Mouse (Mus musculus): ENCODE measurements around the gene Zc3h18.
A peak's percentile ranks its signal among the peaks of the same experiment; 100 is the strongest.

The Zc3h18 gene

GRCm38 (mm10) chr8:122347811-122348552 is 28.4 kb upstream of the Zc3h18 start:
- DNase-seq (ENCODE audit: low read depth in 2 of 2, low spot score in 2 of 2), result no peak

GRCm38 (mm10) chr8:122349357-122350297 is 26.8 kb upstream of the Zc3h18 start:
- no peak for DNase-seq (ENCODE audit: low read depth in 2 of 2, low spot score in 2 of 2)

GRCm38 (mm10) chr8:122350309-122351089 is 25.9 kb upstream of the Zc3h18 start:
- no peak for DNase-seq (ENCODE audit: low read depth in 2 of 2, low spot score in 2 of 2)

- no peak for DNase-seq (ENCODE audit: low read depth in 2 of 2, low spot score in 2 of 2)
These were observed 22.3 kb upstream of the Zc3h18 start for GRCm38 (mm10) chr8:122354157-122354556.

DNA sequence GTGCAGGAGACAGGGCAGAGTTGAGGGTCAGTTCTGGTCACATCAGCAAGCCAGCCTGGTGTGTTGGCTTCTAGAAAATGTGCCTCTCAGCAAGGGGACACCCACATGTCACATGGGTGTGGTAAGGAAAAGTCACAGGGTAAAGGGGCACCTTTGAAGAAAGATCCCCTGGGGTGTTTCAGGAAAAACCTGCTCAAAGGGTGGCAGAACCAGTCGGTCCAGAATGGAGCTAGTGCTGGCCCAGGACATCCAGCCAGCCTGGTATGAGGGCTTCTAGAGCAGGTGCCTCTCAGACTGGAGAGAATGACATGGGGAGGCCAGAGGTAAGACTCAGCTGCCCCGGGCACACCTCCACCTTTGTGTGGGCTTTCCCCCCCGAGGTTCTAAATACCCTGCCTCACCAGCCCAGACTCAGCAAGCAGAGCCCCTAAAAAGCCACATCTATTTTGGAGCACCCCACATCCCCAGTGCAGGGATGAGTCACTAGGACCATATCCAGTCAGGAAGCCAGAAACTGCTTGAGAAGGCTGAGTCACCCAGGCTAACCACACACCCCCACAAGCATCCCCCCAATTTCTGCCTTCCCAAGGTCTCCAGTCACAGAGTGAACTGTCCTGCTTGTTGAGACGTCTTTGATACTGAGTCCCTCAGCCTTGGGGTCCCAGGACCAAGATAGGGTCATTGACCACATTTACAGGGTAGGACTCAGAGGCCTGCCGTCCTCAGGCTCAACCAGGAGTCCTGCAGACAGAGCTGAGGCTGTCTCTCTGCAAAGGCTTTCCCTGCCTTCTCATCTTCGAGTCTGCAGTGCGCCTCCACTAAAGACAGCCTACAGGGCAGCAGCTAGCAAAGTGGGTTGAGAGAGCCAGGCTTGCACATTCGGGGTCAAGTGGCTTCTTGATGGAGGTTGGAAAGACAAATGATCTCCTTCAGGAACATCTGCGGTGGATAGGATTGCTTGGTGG is 20.5 kb upstream of the Zc3h18 start:
- DNase-seq (ENCODE audit: low read depth in 2 of 2, low spot score in 2 of 2), result no peak

DNA sequence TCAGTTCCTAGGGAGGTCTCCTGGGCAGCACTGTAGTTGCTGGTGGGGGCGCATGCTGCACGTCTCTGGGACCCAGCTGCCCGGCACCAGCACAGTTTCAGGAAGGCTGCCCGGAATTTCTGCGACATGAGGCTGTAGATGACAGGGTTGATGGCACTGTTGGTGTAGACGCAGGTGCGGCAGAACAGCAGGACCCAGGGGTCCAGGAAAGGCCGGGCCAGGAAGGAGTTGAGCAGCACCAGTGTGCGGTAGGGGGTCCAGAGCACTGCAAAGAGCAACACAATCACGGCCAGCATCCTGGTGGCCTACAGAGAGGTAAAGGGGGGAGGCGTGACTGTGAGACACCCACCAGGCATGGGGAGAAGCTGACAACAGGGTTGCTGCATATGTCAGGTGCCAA is 19.2 kb upstream of the Zc3h18 start:
- no peak for DNase-seq (ENCODE audit: low read depth in 2 of 2, low spot score in 2 of 2)

GRCm38 (mm10) chr8:122357641-122358040 is 18.8 kb upstream of the Zc3h18 start:
- no peak for DNase-seq (ENCODE audit: low read depth in 2 of 2, low spot score in 2 of 2)

- no peak for DNase-seq (ENCODE audit: low read depth in 2 of 2, low spot score in 2 of 2)
These were observed 17.2 kb upstream of the Zc3h18 start for GRCm38 (mm10) chr8:122359111-122359775.

GRCm38 (mm10) chr8:122360696-122361416 is 15.6 kb upstream of the Zc3h18 start, which contains the start of gene Trhr2:
Trhr2 (minus strand) TSS chr8:122360746.
- DNase-seq (ENCODE audit: low read depth in 2 of 2, low spot score in 2 of 2), result no peak

- no peak for DNase-seq (ENCODE audit: low read depth in 2 of 2, low spot score in 2 of 2)
These were observed 14.1 kb upstream of the Zc3h18 start for GRCm38 (mm10) chr8:122362271-122362670.

DNA sequence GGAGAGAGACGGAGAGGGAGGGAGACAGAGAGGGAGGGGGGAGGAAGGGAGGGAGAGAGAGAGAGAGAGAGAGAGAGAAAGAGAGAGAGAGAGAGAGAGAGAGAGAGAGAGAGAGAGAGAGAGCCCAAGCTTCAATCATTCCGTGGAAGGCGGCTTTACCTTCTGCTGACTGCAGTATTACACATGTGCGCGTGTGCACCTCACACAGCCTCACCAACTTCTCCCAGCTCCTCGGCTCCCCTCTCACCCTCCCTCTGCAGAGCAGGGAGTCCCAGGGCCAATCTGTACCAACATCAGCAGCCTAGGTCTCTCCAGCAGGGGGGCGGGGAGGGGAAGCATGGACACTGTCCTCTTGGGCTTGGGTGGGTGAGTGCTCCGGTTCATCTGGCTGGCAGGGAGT is 13.4 kb upstream of the Zc3h18 start:
- no peak for DNase-seq (ENCODE audit: low read depth in 2 of 2, low spot score in 2 of 2)

- no peak for DNase-seq (ENCODE audit: low read depth in 2 of 2, low spot score in 2 of 2)
These were observed 7.9 kb upstream of the Zc3h18 start for GRCm38 (mm10) chr8:122368494-122368893.

DNA sequence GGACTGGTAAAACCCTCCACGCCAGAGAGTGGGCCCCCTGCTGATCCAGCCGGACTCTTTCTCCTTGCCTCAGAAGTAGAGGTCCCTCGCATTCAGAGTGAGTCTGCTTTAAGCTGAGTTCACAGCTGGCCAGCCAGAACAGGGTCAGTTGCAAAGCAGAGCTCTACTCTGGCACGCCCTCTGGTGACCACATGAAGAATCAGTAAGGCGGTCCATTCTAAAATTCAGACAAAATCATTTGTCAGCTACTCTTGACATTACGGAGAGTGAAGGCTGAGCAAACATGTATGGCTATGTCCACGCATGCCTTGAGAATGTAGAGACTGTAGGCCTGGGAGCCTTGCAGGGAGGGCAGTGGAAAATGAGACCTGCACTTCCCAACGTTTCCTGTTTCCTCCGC is 6.7 kb upstream of the Zc3h18 start:
- DNase-seq (ENCODE audit: low read depth in 2 of 2, low spot score in 2 of 2), result peak in 1 of 2 experiments; percentile 18

DNA sequence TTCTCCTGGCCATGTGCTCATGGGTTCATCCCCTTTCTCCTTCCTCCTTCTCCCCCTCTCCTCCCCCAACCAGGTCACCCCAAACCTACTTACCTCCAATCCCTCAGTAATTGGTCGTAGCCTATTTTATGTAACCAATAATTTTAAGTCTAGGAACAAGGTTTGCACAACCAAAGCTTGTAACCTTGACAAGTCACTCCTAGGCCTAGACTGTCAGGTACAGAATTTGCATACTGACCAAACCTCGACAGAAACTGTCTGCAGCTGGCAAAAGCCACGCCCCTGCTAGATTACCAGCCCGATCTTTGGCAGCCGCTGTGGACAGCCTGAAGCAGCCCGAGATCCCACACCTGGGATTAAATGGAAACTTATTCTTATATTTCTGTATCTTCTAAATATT is 4.7 kb upstream of the Zc3h18 start:
- DNase-seq (ENCODE audit: low read depth in 2 of 2, low spot score in 2 of 2), result no peak

DNA sequence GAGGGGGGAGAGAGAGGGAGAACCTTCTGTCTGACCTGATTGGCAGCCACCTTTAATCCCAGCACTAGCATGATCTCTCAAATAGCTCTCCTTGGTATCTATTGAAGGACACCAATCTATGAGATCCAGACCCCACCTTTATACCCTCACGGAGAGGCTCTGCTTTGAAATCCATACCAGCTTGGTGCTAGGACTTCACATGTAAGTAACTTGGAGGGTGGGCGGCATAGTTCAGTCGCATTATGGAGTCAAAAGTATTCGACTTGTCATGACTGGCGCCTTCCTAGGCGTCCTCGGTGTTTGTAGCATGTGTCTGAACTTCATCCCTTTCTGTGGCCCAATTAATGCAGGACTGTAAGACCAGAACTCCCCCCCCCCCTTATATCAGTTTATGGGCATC is 1.1 kb upstream of the Zc3h18 start:
- no peak for DNase-seq (ENCODE audit: low read depth in 2 of 2, low spot score in 2 of 2)

DNA sequence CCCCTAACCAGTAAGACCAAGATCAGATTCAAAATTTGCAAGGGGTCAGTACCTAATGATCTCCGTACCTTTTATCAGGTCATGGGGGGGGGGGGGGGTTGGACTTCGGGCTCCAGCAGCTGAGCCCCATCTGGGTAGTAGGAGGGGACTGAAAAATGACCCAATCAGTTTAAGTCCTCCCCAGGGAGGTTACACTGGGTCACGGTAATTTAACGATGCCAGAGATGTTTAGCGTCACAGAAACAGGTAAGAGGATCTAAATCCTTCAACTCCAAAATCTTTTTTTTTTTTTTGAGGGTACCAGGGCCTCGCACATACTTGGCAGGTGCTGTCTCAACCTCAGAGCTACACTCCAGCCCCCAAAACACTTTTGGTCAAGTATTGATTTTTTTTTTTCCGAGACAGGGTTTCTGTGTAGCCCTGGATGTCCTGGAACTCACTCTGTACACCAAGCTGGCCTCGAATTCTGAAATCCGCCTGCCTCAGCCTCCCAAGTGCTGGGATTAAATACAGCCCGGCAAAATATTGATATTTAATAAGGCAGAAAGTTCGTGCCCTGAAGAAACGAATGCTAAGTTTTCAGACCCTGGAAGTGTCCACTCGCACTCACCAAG is 551 bp upstream of the Zc3h18 start:
- DNase-seq (ENCODE audit: low read depth in 2 of 2, low spot score in 2 of 2), result no peak

- DNase-seq (ENCODE audit: low read depth in 2 of 2, low spot score in 2 of 2), result no peak
These were observed 6.6 kb downstream of the Zc3h18 start for GRCm38 (mm10) chr8:122383039-122383438.

DNA sequence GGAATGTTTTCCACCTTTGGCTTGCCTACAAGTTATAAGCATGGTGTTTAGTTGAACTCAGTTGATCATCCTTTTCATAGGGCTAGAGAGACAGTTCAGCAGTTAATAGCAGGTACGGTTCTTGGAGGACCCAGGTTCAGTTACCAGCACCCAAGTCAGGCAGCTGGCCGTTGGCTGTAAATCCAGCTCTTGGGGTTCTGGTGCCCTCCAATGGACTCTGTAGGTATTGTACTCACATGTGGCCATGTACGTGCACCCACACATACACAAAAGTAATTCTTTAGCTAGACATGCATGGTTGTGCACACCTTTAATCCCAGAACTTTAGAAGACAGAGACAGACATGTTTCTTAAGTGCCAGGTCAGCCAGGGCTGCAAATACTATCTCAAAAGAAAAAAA is 12.9 kb downstream of the Zc3h18 start:
- DNase-seq (ENCODE audit: low read depth in 2 of 2, low spot score in 2 of 2), result no peak

DNA sequence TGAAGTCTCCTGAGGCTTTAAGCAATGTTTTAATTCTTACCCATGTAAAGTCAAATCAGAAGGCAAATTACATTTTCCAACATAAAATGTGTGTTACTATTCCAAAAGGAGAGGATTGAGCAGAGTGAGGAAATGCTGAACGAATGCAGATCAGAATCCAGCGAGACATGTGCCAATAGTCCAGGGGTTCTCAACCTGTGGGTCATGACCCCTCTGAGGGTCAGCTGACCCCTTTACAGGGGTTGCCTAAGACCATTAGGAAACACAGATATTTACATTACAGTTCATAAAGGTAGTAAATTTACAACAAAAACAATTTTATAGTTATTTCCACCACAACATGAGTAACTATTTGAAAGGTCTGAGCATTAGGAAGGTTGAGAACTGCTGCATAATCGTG is 14.3 kb downstream of the Zc3h18 start:
- DNase-seq (ENCODE audit: low read depth in 2 of 2, low spot score in 2 of 2), result no peak
